Mouse (Mus musculus): ENCODE measurements around the gene AI854703. TPM values are rescaled to one million over a fixed set of nuclear protein-coding genes. Genes with fewer than 3 reads are reported as not detected.

The AI854703 gene
- polyA plus RNA-seq, 2 experiments = 0.76 to 1.1 TPM

DNA sequence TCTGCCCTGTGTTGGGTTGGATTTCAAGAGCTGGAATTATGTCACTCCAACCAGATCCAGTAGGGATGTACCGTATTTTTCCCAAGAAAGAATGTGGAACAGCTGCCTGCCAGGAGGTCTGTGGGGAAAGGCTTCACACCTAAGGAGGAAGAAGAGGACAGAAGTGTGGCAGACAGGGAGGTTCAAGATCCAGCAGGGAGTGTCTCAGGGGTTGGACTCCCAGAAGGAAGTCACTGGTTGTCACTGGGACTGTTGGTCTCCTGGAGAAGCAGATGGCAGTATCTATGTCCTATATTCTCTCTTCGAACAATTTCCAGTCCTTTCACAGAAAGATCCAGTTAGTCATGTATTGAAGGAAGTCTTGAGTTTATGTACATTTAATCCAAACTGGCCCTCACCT is 21.0 kb downstream of the AI854703 start:
- H3K4me3 ChIP-seq (replicated peaks; ENCODE audit: low read length) = no peak overlapping the region
- H3K27ac ChIP-seq (replicated peaks; ENCODE audit: low read depth, low read length) = no peak overlapping the region
- ATAC-seq (ENCODE audit: low FRiP score, low read depth) (no peak), DNase-seq (ENCODE audit: low spot score) (no peak)
- whole genome bisulfite sequencing = 79% methylated on average over 2 of the region's 2 CpGs
- no peaks in the 10 kb centered on the region for H3K27me3 ChIP-seq (ENCODE audit: control insufficient read depth, insufficient read depth, low read length)
- H3K4me1 ChIP-seq (ENCODE audit: control insufficient read depth, insufficient read depth, low read length) = no peaks in the 10 kb centered on the region
- H3K9ac ChIP-seq (ENCODE audit: low read depth, low read length, severe bottlenecking) = no peak overlapping the region
- no peaks in the 10 kb centered on the region for H3K9me3 ChIP-seq (ENCODE audit: control insufficient read depth, low read length)
- no peaks in the 10 kb centered on the region for H3K36me3 ChIP-seq (ENCODE audit: control insufficient read depth, insufficient read depth, low read length)
- TF ChIP-seq POLR2A (IDR thresholded peaks at IDR 0.05; ENCODE audit: borderline replicate concordance, extremely low read depth, insufficient read depth, insufficient read length) = no peak
- no peak overlapping the region for H3K4me2 ChIP-seq (replicated peaks; ENCODE audit: low read depth, low read length, severe bottlenecking)

- H3K9ac ChIP-seq (ENCODE audit: low read depth, low read length, severe bottlenecking) = no peak overlapping the region
- no peaks in the 10 kb centered on the region for H3K4me1 ChIP-seq (ENCODE audit: control insufficient read depth, insufficient read depth, low read length)
- 79% methylated on average over 4 of the region's 4 CpGs for WGBS
- H3K27ac ChIP-seq (replicated peaks; ENCODE audit: low read depth, low read length) = no peak overlapping the region
- H3K9me3 ChIP-seq (ENCODE audit: control insufficient read depth, low read length) = no peaks in the 10 kb centered on the region
- DNase-seq (ENCODE audit: low spot score) (no peak), ATAC-seq (ENCODE audit: low FRiP score, low read depth) (no peak)
- no peak overlapping the region for H3K4me2 ChIP-seq (replicated peaks; ENCODE audit: low read depth, low read length, severe bottlenecking)
- no peaks in the 10 kb centered on the region for H3K36me3 ChIP-seq (ENCODE audit: control insufficient read depth, insufficient read depth, low read length)
- TF ChIP-seq POLR2A (IDR thresholded peaks at IDR 0.05; ENCODE audit: borderline replicate concordance, extremely low read depth, insufficient read depth, insufficient read length) = no peak
- H3K27me3 ChIP-seq (ENCODE audit: control insufficient read depth, insufficient read depth, low read length) = no peaks in the 10 kb centered on the region
- H3K4me3 ChIP-seq (replicated peaks; ENCODE audit: low read length) = no peak overlapping the region
Observed at GRCm38 (mm10) chr6:48648779-48649178, 22.2 kb downstream of the AI854703 start.

DNA sequence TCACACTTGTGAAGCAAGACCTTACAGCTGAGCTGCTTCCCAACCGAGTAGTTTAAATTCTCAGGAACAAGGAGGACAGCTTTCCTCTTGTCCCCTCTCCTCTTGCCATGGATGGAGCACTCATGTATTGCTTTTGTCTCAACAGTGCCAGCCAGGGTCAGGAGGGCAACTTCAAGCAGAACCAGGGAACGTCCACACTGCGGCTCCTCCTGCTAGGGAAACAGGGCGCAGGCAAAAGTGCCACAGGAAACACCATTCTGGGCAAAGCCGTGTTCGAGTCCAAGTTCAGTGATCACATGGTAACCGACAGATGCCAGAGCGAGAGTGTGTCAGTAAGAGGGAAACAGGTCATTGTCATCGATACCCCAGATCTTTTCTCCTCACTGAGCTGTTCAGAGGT is 23.5 kb downstream of the AI854703 start:
- DNase-seq (ENCODE audit: low spot score) (no peak), ATAC-seq (ENCODE audit: low FRiP score, low read depth) (no peak)
- no peaks in the 10 kb centered on the region for H3K9me3 ChIP-seq (ENCODE audit: control insufficient read depth, low read length)
- no peak overlapping the region for H3K9ac ChIP-seq (ENCODE audit: low read depth, low read length, severe bottlenecking)
- H3K27me3 ChIP-seq (ENCODE audit: control insufficient read depth, insufficient read depth, low read length) = no peaks in the 10 kb centered on the region
- no peak overlapping the region for H3K4me2 ChIP-seq (replicated peaks; ENCODE audit: low read depth, low read length, severe bottlenecking)
- no peak for TF ChIP-seq POLR2A (IDR thresholded peaks at IDR 0.05; ENCODE audit: borderline replicate concordance, extremely low read depth, insufficient read depth, insufficient read length)
- H3K27ac ChIP-seq (replicated peaks; ENCODE audit: low read depth, low read length) = no peak overlapping the region
- 82% methylated on average over 9 of the region's 9 CpGs for WGBS
- no peaks in the 10 kb centered on the region for H3K4me1 ChIP-seq (ENCODE audit: control insufficient read depth, insufficient read depth, low read length)
- H3K36me3 ChIP-seq (ENCODE audit: control insufficient read depth, insufficient read depth, low read length) = no peaks in the 10 kb centered on the region
- no peak overlapping the region for H3K4me3 ChIP-seq (replicated peaks; ENCODE audit: low read length)

- no peaks in the 10 kb centered on the region for H3K36me3 ChIP-seq (ENCODE audit: control insufficient read depth, insufficient read depth, low read length)
- H3K4me1 ChIP-seq (ENCODE audit: control insufficient read depth, insufficient read depth, low read length) = no peaks in the 10 kb centered on the region
- no peak overlapping the region for H3K4me2 ChIP-seq (replicated peaks; ENCODE audit: low read depth, low read length, severe bottlenecking)
- H3K4me3 ChIP-seq (replicated peaks; ENCODE audit: low read length) = no peak overlapping the region
- 73% methylated on average over 5 of the region's 5 CpGs for WGBS
- ATAC-seq (ENCODE audit: low FRiP score, low read depth) (no peak), DNase-seq (ENCODE audit: low spot score) (no peak)
- H3K27me3 ChIP-seq (ENCODE audit: control insufficient read depth, insufficient read depth, low read length) = no peaks in the 10 kb centered on the region
- no peak for TF ChIP-seq POLR2A (IDR thresholded peaks at IDR 0.05; ENCODE audit: borderline replicate concordance, extremely low read depth, insufficient read depth, insufficient read length)
- H3K27ac ChIP-seq (replicated peaks; ENCODE audit: low read depth, low read length) = no peak overlapping the region
- no peak overlapping the region for H3K9ac ChIP-seq (ENCODE audit: low read depth, low read length, severe bottlenecking)
- H3K9me3 ChIP-seq (ENCODE audit: control insufficient read depth, low read length) = no peaks in the 10 kb centered on the region
Observed at GRCm38 (mm10) chr6:48658721-48659120, 32.2 kb downstream of the AI854703 start.

GRCm38 (mm10) chr6:48664750-48665149 is 38.2 kb downstream of the AI854703 start:
- no peak for ATAC-seq (ENCODE audit: low FRiP score, low read depth)
- Histone ChIP-seq H3K9me3 (ENCODE audit: control insufficient read depth, low read length) (no peaks in the 10 kb centered on the region), H3K9ac (ENCODE audit: low read depth, low read length, severe bottlenecking) (no peak overlapping the region), H3K36me3 (ENCODE audit: control insufficient read depth, insufficient read depth, low read length) (no peaks in the 10 kb centered on the region), H3K4me2 (replicated peaks; ENCODE audit: low read depth, low read length, severe bottlenecking) (no peak overlapping the region), H3K4me1 (ENCODE audit: control insufficient read depth, insufficient read depth, low read length) (no peaks in the 10 kb centered on the region), H3K27me3 (ENCODE audit: control insufficient read depth, insufficient read depth, low read length) (no peaks in the 10 kb centered on the region), H3K27ac (replicated peaks; ENCODE audit: low read depth, low read length) (no peak overlapping the region), H3K4me3 (replicated peaks; ENCODE audit: low read length) (no peak overlapping the region)
- TF ChIP-seq POLR2A (IDR thresholded peaks at IDR 0.05; ENCODE audit: borderline replicate concordance, extremely low read depth, insufficient read depth, insufficient read length) = no peak
- DNase-seq (ENCODE audit: low spot score) = no peak
- WGBS = 74% methylated on average over 4 of the region's 4 CpGs

- ATAC-seq (ENCODE audit: low FRiP score, low read depth) (no peak), DNase-seq (ENCODE audit: low spot score) (no peak)
- no peaks in the 10 kb centered on the region for H3K4me1 ChIP-seq (ENCODE audit: control insufficient read depth, insufficient read depth, low read length)
- 93% methylated on average over 9 of the region's 9 CpGs for WGBS
- H3K4me2 ChIP-seq (replicated peaks; ENCODE audit: low read depth, low read length, severe bottlenecking) = no peak overlapping the region
- H3K36me3 ChIP-seq (ENCODE audit: control insufficient read depth, insufficient read depth, low read length) = no peaks in the 10 kb centered on the region
- no peaks in the 10 kb centered on the region for H3K27me3 ChIP-seq (ENCODE audit: control insufficient read depth, insufficient read depth, low read length)
- TF ChIP-seq POLR2A (IDR thresholded peaks at IDR 0.05; ENCODE audit: borderline replicate concordance, extremely low read depth, insufficient read depth, insufficient read length) = no peak
- H3K9ac ChIP-seq (ENCODE audit: low read depth, low read length, severe bottlenecking) = no peak overlapping the region
- H3K9me3 ChIP-seq (ENCODE audit: control insufficient read depth, low read length) = no peaks in the 10 kb centered on the region
- no peak overlapping the region for H3K4me3 ChIP-seq (replicated peaks; ENCODE audit: low read length)
- no peak overlapping the region for H3K27ac ChIP-seq (replicated peaks; ENCODE audit: low read depth, low read length)
Observed at GRCm38 (mm10) chr6:48665471-48665870, 38.9 kb downstream of the AI854703 start.
